ENCODE assay signal across 8 mouse cellular contexts in genomic region chr9:63398611-63399462, GRCm38 (mm10). TPM values are rescaled to one million over a fixed set of nuclear protein-coding genes. Genes with fewer than 3 reads are reported as not detected.
DNase-seq lines count a peak whose midpoint lies in the region; ATAC-seq lines count a peak whose summit lies in the region.

2300009A05Rik (minus strand) TSS chr9:63399246.

- no peaks in the 10 kb centered on the region for H3K9me3 ChIP-seq in heart, embryonic 13.5 days
- H3K9me3 ChIP-seq in liver, embryonic 13.5 days (replicated peaks): no peaks in the 10 kb centered on the region
- no peaks in the 10 kb centered on the region for H3K9me3 ChIP-seq in stomach, embryonic 16.5 days (replicated peaks; ENCODE audit: control insufficient read depth, low read length)

- H3K27ac ChIP-seq in heart, embryonic 13.5 days (replicated peaks): peak within 1 kb of the TSS; percentile 97
- peak within 1 kb of the TSS; percentile 92 for H3K27ac ChIP-seq in liver, embryonic 13.5 days
- peak within 1 kb of the TSS; percentile 90 for H3K27ac ChIP-seq in stomach, embryonic 16.5 days (ENCODE audit: low read length)

- H3K36me3 ChIP-seq in heart, embryonic 13.5 days: no peaks in the 10 kb centered on the region
- H3K36me3 ChIP-seq in liver, embryonic 13.5 days: no peaks in the 10 kb centered on the region
- no peaks in the 10 kb centered on the region for H3K36me3 ChIP-seq in stomach, embryonic 16.5 days (ENCODE audit: control insufficient read depth, insufficient read depth, low read length)

- DNase-seq in CD4-positive helper T cell, adult 2 months (ENCODE audit: low read depth, low spot score): peak; percentile 95
- DNase-seq in brain, embryonic 18.5 days (ENCODE audit: low read depth, low spot score): peak; percentile 72
- DNase-seq in kidney, postnatal 14 days: peak; percentile 97
- peak; percentile 98 for DNase-seq in liver, embryonic 13.5 days
- peak; percentile 94 for DNase-seq in neural tube, embryonic 10.5 days (ENCODE audit: extremely low spot score, low spot score)

- peak within 1 kb of the TSS; percentile 90 for H3K9ac ChIP-seq in heart, embryonic 13.5 days
- peak within 1 kb of the TSS; percentile 88 for H3K9ac ChIP-seq in liver, embryonic 13.5 days
- H3K9ac ChIP-seq in stomach, embryonic 16.5 days (ENCODE audit: low read length): peak within 1 kb of the TSS; percentile 88

- H3K4me2 ChIP-seq in heart, embryonic 13.5 days: peak within 1 kb of the TSS; percentile 73
- H3K4me2 ChIP-seq in liver, embryonic 13.5 days: peak within 1 kb of the TSS; percentile 98
- H3K4me2 ChIP-seq in stomach, embryonic 16.5 days (ENCODE audit: low read depth, low read length): peak within 1 kb of the TSS; percentile 84

- WGBS in heart, embryonic 13.5 days: under 1% methylated on average over 70 of the region's 74 CpGs
- under 1% methylated on average over 74 of the region's 74 CpGs for WGBS in liver, embryonic 13.5 days (ENCODE audit: insufficient replicate concordance)
- under 1% methylated on average over 74 of the region's 74 CpGs for WGBS in stomach, embryonic 16.5 days

- H3K4me1 ChIP-seq in heart, embryonic 13.5 days: peaks cover 22% of the 10 kb centered on the region
- H3K4me1 ChIP-seq in liver, embryonic 13.5 days (replicated peaks): peaks cover 22% of the 10 kb centered on the region
- H3K4me1 ChIP-seq in stomach, embryonic 16.5 days (ENCODE audit: control insufficient read depth, insufficient read depth, low read length): peaks cover 5% of the 10 kb centered on the region

- peak; percentile 96 for ATAC-seq in erythroid progenitor cell, adult 5-6 weeks (replicated peaks; ENCODE audit: low FRiP score, poor library complexity, severe bottlenecking)
- ATAC-seq in heart, embryonic 13.5 days (ENCODE audit: extremely low read depth, insufficient number of reproducible peaks, low FRiP score, low TSS enrichment): peak; percentile 99
- peak; percentile 99 for ATAC-seq in liver, embryonic 13.5 days (ENCODE audit: low read depth)
- peak; percentile 98 for ATAC-seq in stomach, embryonic 16.5 days (ENCODE audit: insufficient read depth, low FRiP score)

- H3K4me3 ChIP-seq in heart, embryonic 13.5 days: peak within 1 kb of the TSS; percentile 76
- H3K4me3 ChIP-seq in liver, embryonic 13.5 days (replicated peaks): peak within 1 kb of the TSS; percentile 90
- H3K4me3 ChIP-seq in stomach, embryonic 16.5 days (replicated peaks; ENCODE audit: low read length): peak within 1 kb of the TSS; percentile 76

- H3K27me3 ChIP-seq in heart, embryonic 13.5 days (replicated peaks): no peaks in the 10 kb centered on the region
- H3K27me3 ChIP-seq in liver, embryonic 13.5 days: no peaks in the 10 kb centered on the region
- H3K27me3 ChIP-seq in stomach, embryonic 16.5 days (ENCODE audit: control insufficient read depth, insufficient read depth, low read length): no peaks in the 10 kb centered on the region

RNA-seq across cellular contexts. Expression of gene 2300009A05Rik, which starts in this region (rescaled TPM):
- 6.1 and 7.1 TPM in 2 replicates for total RNA-seq in erythroid progenitor cell, adult 5-6 weeks (2015; ENCODE audit: low replicate concordance)
- total RNA-seq in erythroid progenitor cell, adult 5-6 weeks (2017; ENCODE audit: low replicate concordance): 5.7 TPM in 1 of 2 replicates, not detected in the other
- polyA plus RNA-seq in heart, embryonic 13.5 days (2015; fragmentation: Nextera tagmentation; extraction: Ambion mirVana): 61.6 and 73.3 TPM in 2 replicates
- 28.2 and 29.6 TPM in 2 replicates for polyA plus RNA-seq in liver, embryonic 13.5 days (2015; fragmentation: Nextera tagmentation; extraction: Ambion mirVana)
- polyA plus RNA-seq in stomach, embryonic 16.5 days (2015; fragmentation: Nextera tagmentation; extraction: Ambion mirVana): 33.3 and 37.3 TPM in 2 replicates

Comparison
In these comparisons a context has a peak if more than half of its experiments do, and no peak if none do; other contexts are left out.
1. Peak in every context shown above with its lines: DNase-seq, ATAC-seq, H3K4me3 ChIP-seq and H3K27ac ChIP-seq.